Mouse (Mus musculus) urinary bladder, postnatal 10 days (tissue): ENCODE data around the gene Jsrp1.
"Not testable (repeated sequence)": the region's sequence is repeated elsewhere in the genome, so short reads cannot be mapped to it uniquely, and the experiment has no call there.

Experiments
- DNase-seq: peaks from one replicate; pipeline ENCODE4 v3.0.0; 2022; ENCODE audit warnings: low spot score

Jsrp1 gene

GRCm38 (mm10) chr10:80831136-80831535 is 17.8 kb upstream of the Jsrp1 start:
- DNase-seq = no peak

- no peak for DNase-seq
Observed at GRCm38 (mm10) chr10:80829359-80830278, 16.3 kb upstream of the Jsrp1 start.

- DNase-seq = not testable (repeated sequence)
Observed at GRCm38 (mm10) chr10:80828587-80828986, 15.3 kb upstream of the Jsrp1 start.

GRCm38 (mm10) chr10:80827870-80828420 is 14.6 kb upstream of the Jsrp1 start:
- DNase-seq = no peak

GRCm38 (mm10) chr10:80827063-80827869 is 14.0 kb upstream of the Jsrp1 start:
- DNase-seq = no peak

- DNase-seq = peak; percentile 85
Observed at GRCm38 (mm10) chr10:80826151-80827062, 13.1 kb upstream of the Jsrp1 start, which contains the start of gene Oaz1. Oaz1 (plus strand) TSS chr10:80826656.

GRCm38 (mm10) chr10:80824827-80825226 is 11.5 kb upstream of the Jsrp1 start:
- no peak for DNase-seq

GRCm38 (mm10) chr10:80823847-80824643 is 10.7 kb upstream of the Jsrp1 start:
- DNase-seq = no peak

GRCm38 (mm10) chr10:80823316-80823715 is 10.0 kb upstream of the Jsrp1 start:
- no peak for DNase-seq

- no peak for DNase-seq
Observed at GRCm38 (mm10) chr10:80822528-80822927, 9.2 kb upstream of the Jsrp1 start.

- no peak for DNase-seq
Observed at GRCm38 (mm10) chr10:80821991-80822390, 8.7 kb upstream of the Jsrp1 start.

- no peak for DNase-seq
Observed at GRCm38 (mm10) chr10:80819406-80819805, 6.1 kb upstream of the Jsrp1 start.

- DNase-seq = no peak
Observed at GRCm38 (mm10) chr10:80818599-80819281, 5.4 kb upstream of the Jsrp1 start.

GRCm38 (mm10) chr10:80817955-80818354 is 4.7 kb upstream of the Jsrp1 start:
- not testable (repeated sequence) for DNase-seq

- DNase-seq = no peak
Observed at GRCm38 (mm10) chr10:80817164-80817563, 3.9 kb upstream of the Jsrp1 start.

- DNase-seq = not testable (repeated sequence)
Observed at GRCm38 (mm10) chr10:80816303-80816702, 3.0 kb upstream of the Jsrp1 start.

- DNase-seq = no peak
Observed at GRCm38 (mm10) chr10:80814800-80815199, 1.5 kb upstream of the Jsrp1 start.

GRCm38 (mm10) chr10:80812391-80813041 is 782 bp downstream of the Jsrp1 start:
- no peak for DNase-seq

- no peak for DNase-seq
Observed at GRCm38 (mm10) chr10:80810084-80810483, 3.2 kb downstream of the Jsrp1 start.
